Mouse (Mus musculus) bone marrow, adult 2 months (tissue): ENCODE data around the gene Prx. TPM values are rescaled to one million over a fixed set of nuclear protein-coding genes. Genes with fewer than 3 reads are reported as not detected.
A peak's percentile ranks its signal among the peaks of the same experiment; 100 is the strongest.

Experiments used
- H3K27ac ChIP-seq: fragments of 200-500 bp; 2 replicates; pipeline ENCODE4 v1.5.1; 2012; ENCODE audit warnings: low read depth, mild to moderate bottlenecking, control low read depth, inconsistent platforms, low read length; ENCODE audit not compliant: control insufficient read depth, poor library complexity, insufficient read depth
- H3K4me1 ChIP-seq: fragments of 200-500 bp; 2 replicates; pipeline ENCODE4 v1.6.1; 2011; ENCODE audit warnings: low read length; ENCODE audit not compliant: control insufficient read depth, insufficient read depth
- H3K4me3 ChIP-seq: fragments of 200-500 bp; replicated peaks from 2 replicates; pipeline ENCODE3; 2011; ENCODE audit warnings: mild to moderate bottlenecking, low read depth, low read length, control low read depth; ENCODE audit not compliant: control insufficient read depth
- CTCF ChIP-seq: fragments of 200-500 bp; IDR thresholded peaks from 2 replicates; pipeline ENCODE4 v1.5.1; 2011; ENCODE audit warnings: low read length, control low read depth; ENCODE audit not compliant: control insufficient read depth, insufficient read depth
- POLR2A ChIP-seq: fragments of 200-500 bp; IDR thresholded peaks from 2 replicates; pipeline ENCODE4 v1.6.1; 2011; ENCODE audit warnings: low read depth, mild to moderate bottlenecking, control low read depth, low read length, borderline replicate concordance; ENCODE audit not compliant: control insufficient read depth
- WGBS: fragments of 180-500 bp; shearing (Covaris S2); methylation state at CpG from one replicate; pipeline ENCODE4 v1.1.7; 2018; 5-methylcytosine and 5-hydroxymethylcytosine counted together
- polyA plus RNA-seq: library from polyadenylated mRNA; stranded (reverse); fragments of >200 nt; gene quantifications from 2 replicates; pipeline ENCODE4 v1.2.4, GENCODE M21; 2011; ENCODE audit warnings: low replicate concordance; ENCODE audit not compliant: missing spikeins, insufficient read depth, insufficient read length

Gene Prx
- polyA plus RNA-seq, 1 experiment, result 3.4 TPM

- 44% methylated on average over 6 of the region's 6 CpGs for WGBS
- H3K4me1 ChIP-seq, result peaks cover 3% of the 10 kb centered on the region; the same call in 1 of the 2 replicates
Observed at GRCm38 (mm10) chr7:27543065-27543464, 43.9 kb downstream of the Prx start.

DNA sequence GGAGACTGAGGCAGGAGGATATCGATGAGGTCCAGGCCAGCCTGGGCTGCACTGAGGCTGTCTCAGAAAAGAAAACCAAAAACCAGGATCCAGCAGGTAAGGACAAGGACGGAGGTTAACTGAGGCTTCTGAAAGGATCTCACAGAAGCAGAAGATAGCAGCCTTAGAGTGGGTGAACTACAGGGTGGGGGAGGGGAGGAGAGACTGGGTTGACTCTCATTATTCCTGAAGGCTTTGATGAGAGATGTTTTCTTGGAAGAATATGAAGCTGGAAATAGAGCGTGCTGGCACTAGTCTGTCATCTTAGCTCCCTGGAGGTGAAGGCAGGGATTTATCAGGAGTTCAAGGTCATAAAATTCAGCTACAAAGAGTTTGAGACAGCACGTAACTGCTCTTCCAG, 44.7 kb downstream of the Prx start:
- TF ChIP-seq POLR2A, result no peak
- no peak for TF ChIP-seq CTCF
- Histone ChIP-seq H3K4me1 (peaks cover 3% of the 10 kb centered on the region; the same call in 1 of the 2 replicates), H3K27ac (no peak overlapping the region), H3K4me3 (no peak overlapping the region)
- 95% methylated on average over 4 of the region's 4 CpGs for WGBS

More at GRCm38 (mm10) chr7:27543065-27543464, 43.9 kb downstream of the Prx start:
- no peak overlapping the region for H3K4me3 ChIP-seq
- H3K27ac ChIP-seq, result no peak overlapping the region
- TF ChIP-seq POLR2A, result no peak
- no peak for TF ChIP-seq CTCF

GRCm38 (mm10) chr7:27544675-27545370, 45.7 kb downstream of the Prx start:
- H3K4me3 ChIP-seq, result peak overlapping the region; percentile 32
- TF ChIP-seq CTCF (no peak), POLR2A (no peak)
- peaks cover 3% of the 10 kb centered on the region; the same call in 1 of the 2 replicates for H3K4me1 ChIP-seq
- WGBS, result 31% methylated on average over 12 of the region's 12 CpGs
- peak overlapping the region; percentile 49 for H3K27ac ChIP-seq

GRCm38 (mm10) chr7:27549597-27549996, 50.5 kb downstream of the Prx start:
- TF ChIP-seq POLR2A, result no peak
- TF ChIP-seq CTCF, result no peak
- Histone ChIP-seq H3K4me3 (no peak overlapping the region), H3K27ac (no peak overlapping the region), H3K4me1 (no peaks in the 10 kb centered on the region; the same call in 1 of the 2 replicates)
- WGBS, result 57% methylated on average over 6 of the region's 6 CpGs

- 54% methylated on average over 5 of the region's 5 CpGs for WGBS
- Histone ChIP-seq H3K4me3 (no peak overlapping the region), H3K4me1 (no peaks in the 10 kb centered on the region), H3K27ac (no peak overlapping the region)
- TF ChIP-seq POLR2A (no peak), CTCF (no peak)
Observed at GRCm38 (mm10) chr7:27552070-27552469, 52.9 kb downstream of the Prx start.

- Histone ChIP-seq H3K4me1 (no peaks in the 10 kb centered on the region), H3K4me3 (peak within 1 kb of the TSS; percentile 79), H3K27ac (peak within 1 kb of the TSS; percentile 9)
- under 1% methylated on average over 41 of the region's 41 CpGs for WGBS
- TF ChIP-seq CTCF (no peak), POLR2A (peak; percentile 51; the same call in 1 of the 2 replicates)
Observed at GRCm38 (mm10) chr7:27552931-27553513, 53.9 kb downstream of the Prx start, which contains the start of the genes Pld3 and 2310022A10Rik. Pld3 (minus strand) TSS chr7:27553218. 2310022A10Rik (plus strand) TSS chr7:27553233.

GRCm38 (mm10) chr7:27560291-27560887, 61.3 kb downstream of the Prx start:
- Histone ChIP-seq H3K27ac (no peak overlapping the region), H3K4me1 (no peaks in the 10 kb centered on the region), H3K4me3 (no peak overlapping the region)
- TF ChIP-seq CTCF (no peak), POLR2A (no peak)
- WGBS, result 74% methylated on average over 8 of the region's 8 CpGs

DNA sequence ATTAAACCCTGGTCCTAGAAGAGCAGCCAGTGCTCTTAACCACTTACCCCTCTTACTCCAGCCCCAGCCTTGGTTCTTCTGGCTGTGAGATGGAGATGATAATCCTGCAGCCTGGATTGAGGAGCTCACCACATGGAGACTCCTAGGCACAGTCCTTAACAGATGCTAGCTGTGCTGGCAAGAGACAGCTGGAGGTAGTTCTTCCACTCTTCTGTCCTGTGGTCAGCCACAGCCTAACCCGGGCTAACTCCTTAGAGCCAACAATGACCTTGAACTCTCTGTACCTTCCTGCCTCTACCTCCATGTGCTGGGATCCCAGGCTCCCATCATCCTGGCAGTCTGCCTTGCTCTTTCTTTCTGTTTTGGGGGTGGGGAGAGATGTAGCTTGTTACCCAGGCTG, 61.9 kb downstream of the Prx start:
- TF ChIP-seq POLR2A (no peak), CTCF (no peak)
- no peak overlapping the region for H3K27ac ChIP-seq
- no peak overlapping the region for H3K4me3 ChIP-seq
- 79% methylated on average over 1 of the region's 1 CpGs for WGBS
- no peaks in the 10 kb centered on the region for H3K4me1 ChIP-seq

Other genes with a start within 250 kb of the Prx start
- gene Numbl, start 240.9 kb upstream of the Prx start, polyA plus RNA-seq, result 2.4 and 3.2 TPM in 2 replicates
- gene Ltbp4, start 161.6 kb upstream of the Prx start, polyA plus RNA-seq, result 1.3 and 5.8 TPM in 2 replicates
- 44.6 and 80.0 TPM in 2 replicates for gene Shkbp1, start 143.3 kb upstream of the Prx start, polyA plus RNA-seq
- gene Gm20479, start 141.9 kb upstream of the Prx start, polyA plus RNA-seq, result not detected in 2 replicates
- gene Sptbn4, start 51.6 kb upstream of the Prx start, polyA plus RNA-seq, result 0.11 and 0.62 TPM in 2 replicates
- gene Blvrb, start 51.3 kb upstream of the Prx start, polyA plus RNA-seq, result 323 and 400 TPM in 2 replicates
- gene Sertad3, start 25.6 kb upstream of the Prx start, polyA plus RNA-seq, result 34.3 and 61.0 TPM in 2 replicates
- 20.9 and 33.8 TPM in 2 replicates for gene Sertad1, start 12.4 kb upstream of the Prx start, polyA plus RNA-seq
- gene Hipk4, start 23.9 kb downstream of the Prx start, polyA plus RNA-seq, result 0.45 and 0.77 TPM in 2 replicates
- gene Pld3, start 53.9 kb downstream of the Prx start, polyA plus RNA-seq, result 27.9 and 52.2 TPM in 2 replicates
- gene 2310022A10Rik, start 53.9 kb downstream of the Prx start, polyA plus RNA-seq, result 8.1 and 19.0 TPM in 2 replicates
- gene Akt2, start 92.2 kb downstream of the Prx start, polyA plus RNA-seq, result 44.5 and 71.2 TPM in 2 replicates
- not detected in 2 replicates for gene Ttc9b, start 154.6 kb downstream of the Prx start, polyA plus RNA-seq
- 3.8 and 6.5 TPM in 2 replicates for gene Map3k10, start 175.3 kb downstream of the Prx start, polyA plus RNA-seq
- 1.2 and 4.2 TPM in 2 replicates for gene Zfp607b, start 190.0 kb downstream of the Prx start, polyA plus RNA-seq
- gene Zfp60, start 232.1 kb downstream of the Prx start, polyA plus RNA-seq, result 2.7 and 4.5 TPM in 2 replicates